11 mouse cellular contexts compared by ENCODE assay signal in the genomic region with DNA sequence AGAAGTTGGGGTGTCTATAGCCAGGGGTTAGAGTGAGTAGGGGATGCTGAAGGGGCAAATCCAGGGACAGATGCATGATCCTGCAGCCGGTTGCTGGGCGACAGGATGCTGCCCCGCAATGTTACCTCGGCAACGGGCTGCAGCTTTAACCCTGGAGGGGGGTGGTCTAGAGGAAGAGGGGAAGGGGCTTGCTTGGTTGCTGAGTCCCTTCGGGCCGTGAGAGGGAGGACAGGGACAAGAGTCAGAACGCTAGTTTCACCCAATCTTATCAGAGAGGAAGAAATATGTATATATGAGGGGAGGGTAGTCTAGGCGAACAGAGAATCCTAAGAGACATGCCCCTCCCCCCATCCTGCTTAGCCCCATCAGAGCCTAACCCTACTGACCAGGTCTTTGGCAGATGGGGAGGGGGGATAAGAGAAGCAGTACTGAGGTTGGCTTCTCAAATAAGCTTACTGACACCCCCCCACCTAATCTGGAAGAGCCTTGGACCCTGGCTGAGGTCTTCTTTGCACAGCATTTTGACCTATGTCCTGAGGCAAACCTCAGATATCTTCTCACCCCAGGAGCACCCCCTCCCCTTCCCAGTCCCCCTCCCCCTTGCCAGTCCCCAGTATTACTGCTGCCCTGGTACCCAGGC. TPM values are rescaled to one million over a fixed set of nuclear protein-coding genes. Genes with fewer than 3 reads are reported as not detected.
DNase-seq lines count a peak whose midpoint lies in the region; ATAC-seq lines count a peak whose summit lies in the region.
"Had no signal": no experiment of that assay in that cellular context is flagged by ENCODE, and none has a peak within 500 bp of the region (broad histone marks: within the 10 kb centered on the region; RNA-seq: fewer than 3 reads in every experiment).

No protein-coding gene starts in this region.

- peak overlapping the region; percentile 72 for H3K4me3 ChIP-seq in heart, embryonic 15.5 days
- peak overlapping the region; percentile 88 for H3K4me3 ChIP-seq in embryonic facial prominence, embryonic 10.5 days
- H3K4me3 ChIP-seq: gastrocnemius, adult 2 months had no signal

- H3K4me1 ChIP-seq in heart, embryonic 15.5 days (replicated peaks): peaks cover 48% of the 10 kb centered on the region
- peaks cover 64% of the 10 kb centered on the region for H3K4me1 ChIP-seq in embryonic facial prominence, embryonic 10.5 days

- H3K9ac ChIP-seq in heart, embryonic 15.5 days: no peak overlapping the region

- H3K36me3 ChIP-seq in heart, embryonic 15.5 days: no peaks in the 10 kb centered on the region
- peaks cover 34% of the 10 kb centered on the region for H3K36me3 ChIP-seq in embryonic facial prominence, embryonic 10.5 days (replicated peaks)

- no peak for ATAC-seq in heart, embryonic 15.5 days (replicated peaks; ENCODE audit: insufficient number of reproducible peaks, insufficient read depth, low FRiP score, low read depth)

- peaks cover 42% of the 10 kb centered on the region for H3K27me3 ChIP-seq in heart, embryonic 15.5 days
- peaks cover 49% of the 10 kb centered on the region for H3K27me3 ChIP-seq in embryonic facial prominence, embryonic 10.5 days (replicated peaks; ENCODE audit: low read depth, poor library complexity, severe bottlenecking)

- H3K27ac ChIP-seq in heart, embryonic 15.5 days: no peak overlapping the region
- H3K27ac ChIP-seq in embryonic facial prominence, embryonic 10.5 days (replicated peaks): peak overlapping the region; percentile 90; the same call in 1 of the 2 replicates
- H3K27ac ChIP-seq: gastrocnemius, adult 2 months had no signal

- 18% methylated on average over 9 of the region's 9 CpGs for WGBS in heart, embryonic 15.5 days
- WGBS in embryonic facial prominence, embryonic 10.5 days: 5% methylated on average over 9 of the region's 9 CpGs

- no peaks in the 10 kb centered on the region for H3K9me3 ChIP-seq in heart, embryonic 15.5 days (replicated peaks)
- no peaks in the 10 kb centered on the region for H3K9me3 ChIP-seq in embryonic facial prominence, embryonic 10.5 days

- peak overlapping the region; percentile 95 for H3K4me2 ChIP-seq in heart, embryonic 15.5 days

- no peak for DNase-seq in heart, adult 11 months
- peak; percentile 66 for DNase-seq in embryonic facial prominence, embryonic 10.5 days (ENCODE audit: low spot score)
- DNase-seq in induced T-regulatory cell, adult 2 months (ENCODE audit: low read depth): peak; percentile 35
- peak; percentile 61 for DNase-seq in neural tube, embryonic 10.5 days (ENCODE audit: extremely low spot score, low spot score)
- DNase-seq in urinary bladder, adult 18-20 months (ENCODE audit: low spot score in 2 of 2): no peak
- DNase-seq in right cerebral cortex, postnatal 36 days (ENCODE audit: low spot score in 2 of 2): no peak
- DNase-seq in MN1 (ENCODE audit: low spot score): no peak
- DNase-seq: gastrocnemius, adult 2 months; spleen, adult 18-20 months had no signal

RNA-seq across cellular contexts. Expression of gene Nlgn2, which starts 2.1 kb away (rescaled TPM):
- 1.6 and 2.2 TPM in 2 replicates for polyA plus RNA-seq in heart, embryonic 15.5 days (2015; fragmentation: Nextera tagmentation; extraction: Ambion mirVana)
- polyA plus RNA-seq in embryonic facial prominence, embryonic 10.5 days (2016; fragmentation: Nextera tagmentation; extraction: Ambion mirVana): 4.7 and 5.4 TPM in 2 replicates

RNA-seq across cellular contexts. Expression of gene Tmem256, which starts 2.9 kb away (rescaled TPM):
- 291 and 359 TPM in 2 replicates for polyA plus RNA-seq in heart, embryonic 15.5 days (2015; fragmentation: Nextera tagmentation; extraction: Ambion mirVana)
- polyA plus RNA-seq in embryonic facial prominence, embryonic 10.5 days (2016; fragmentation: Nextera tagmentation; extraction: Ambion mirVana): 321 and 340 TPM in 2 replicates

RNA-seq across cellular contexts. Expression of gene Plscr3, which starts 10.7 kb away (rescaled TPM):
- polyA plus RNA-seq in heart, embryonic 15.5 days (2015; fragmentation: Nextera tagmentation; extraction: Ambion mirVana): 68.5 and 81.4 TPM in 2 replicates
- 106 and 111 TPM in 2 replicates for polyA plus RNA-seq in embryonic facial prominence, embryonic 10.5 days (2016; fragmentation: Nextera tagmentation; extraction: Ambion mirVana)

RNA-seq across cellular contexts. Expression of gene Spem1, which starts 13.5 kb away (rescaled TPM):
- polyA plus RNA-seq in heart, embryonic 15.5 days (2015; fragmentation: Nextera tagmentation; extraction: Ambion mirVana): not detected in 2 replicates
- polyA plus RNA-seq in embryonic facial prominence, embryonic 10.5 days (2016; fragmentation: Nextera tagmentation; extraction: Ambion mirVana): 0.14 TPM in 1 of 2 replicates, not detected in the other
- polyA plus RNA-seq: liver, embryonic 16.5 days had no signal

RNA-seq across cellular contexts. Expression of gene Spem2, which starts 17.2 kb away (rescaled TPM):
- not detected in 2 replicates for polyA plus RNA-seq in heart, embryonic 15.5 days (2015; fragmentation: Nextera tagmentation; extraction: Ambion mirVana)
- not detected in 2 replicates for polyA plus RNA-seq in embryonic facial prominence, embryonic 10.5 days (2016; fragmentation: Nextera tagmentation; extraction: Ambion mirVana)
- polyA plus RNA-seq: liver, embryonic 16.5 days had no signal

Comparison
In these comparisons a context has a peak if more than half of its experiments do, and no peak if none do; other contexts are left out.
1. DNase-seq: peak in embryonic facial prominence, embryonic 10.5 days (single experiment), induced T-regulatory cell, adult 2 months (single experiment) and neural tube, embryonic 10.5 days (single experiment); none in heart, adult 11 months (single experiment), urinary bladder, adult 18-20 months (0 of 2), right cerebral cortex, postnatal 36 days (0 of 2) and MN1 (single experiment).